Mouse (Mus musculus) limb, embryonic 11.5 days (tissue): ENCODE results near the gene Pou3f1. TPM values are rescaled to one million over a fixed set of nuclear protein-coding genes. Genes with fewer than 3 reads are reported as not detected.
A peak's percentile ranks its signal among the peaks of the same experiment; 100 is the strongest.

ENCODE experiments used
- ATAC-seq: fragments of 200-750 bp; cut with Nextera tagmentation; 2 replicates; pipeline ENCODE4 v1.8.0; 2017; ENCODE audit warnings: low read depth; ENCODE audit not compliant: insufficient number of reproducible peaks, low FRiP score, low TSS enrichment
- DNase-seq: peaks from one replicate; pipeline ENCODE4 v3.0.0-alpha.2; 2015; ENCODE audit warnings: low spot score
- H3K27ac ChIP-seq: fragments of 300-500 bp; sonication (generic); replicated peaks from 2 replicates; pipeline ENCODE4 v1.5.1; 2014; ENCODE audit warnings: low read depth, mild to moderate bottlenecking, low read length
- H3K27me3 ChIP-seq: fragments of 300-500 bp; sonication (generic); 2 replicates; pipeline ENCODE4 v1.6.1; 2014; ENCODE audit warnings: mild to moderate bottlenecking, low read length, mixed read lengths; ENCODE audit not compliant: control insufficient read depth, insufficient read depth
- H3K36me3 ChIP-seq: fragments of 300-500 bp; sonication (generic); 2 replicates; pipeline ENCODE4 v1.6.1; 2014; ENCODE audit warnings: mild to moderate bottlenecking, low read length, moderate library complexity, mixed read lengths; ENCODE audit not compliant: control insufficient read depth, insufficient read depth
- H3K4me1 ChIP-seq: fragments of 300-500 bp; sonication (generic); 2 replicates; pipeline ENCODE4 v1.6.1; 2014; ENCODE audit warnings: low read length, mixed read lengths; ENCODE audit not compliant: control insufficient read depth, insufficient read depth
- H3K4me2 ChIP-seq: fragments of 300-500 bp; sonication (generic); 2 replicates; pipeline ENCODE4 v1.6.1; 2014; ENCODE audit warnings: low read depth, mild to moderate bottlenecking, moderate library complexity; ENCODE audit not compliant: severe bottlenecking
- H3K4me3 ChIP-seq: fragments of 300-500 bp; sonication (generic); 2 replicates; pipeline ENCODE4 v1.5.1; 2014; ENCODE audit warnings: low read depth, low read length
- H3K9ac ChIP-seq: fragments of 300-500 bp; sonication (generic); 2 replicates; pipeline ENCODE4 v1.6.1; 2014; ENCODE audit warnings: mild to moderate bottlenecking, low read length
- H3K9me3 ChIP-seq: fragments of 300-500 bp; sonication (generic); 2 replicates; pipeline ENCODE4 v1.6.1; 2016; ENCODE audit warnings: low read length; ENCODE audit not compliant: control insufficient read depth
- whole genome bisulfite sequencing: fragments of 180-500 bp; shearing (Covaris S2); extraction: QIAGEN DNeasy Blood & Tissue Kit; methylation state at CpG from one replicate; pipeline ENCODE4 v1.1.7; 2014; 5-methylcytosine and 5-hydroxymethylcytosine counted together
- polyA plus RNA-seq: library from polyadenylated mRNA; unstranded; fragments of >200 nt; fragmentation: Nextera tagmentation; extraction: Ambion mirVana; gene quantifications from 2 replicates; pipeline ENCODE4 v1.2.1, GENCODE M21; 2014

The Pou3f1 gene
- polyA plus RNA-seq, 1 experiment from 2014 or later, result 0.27 TPM

DNA sequence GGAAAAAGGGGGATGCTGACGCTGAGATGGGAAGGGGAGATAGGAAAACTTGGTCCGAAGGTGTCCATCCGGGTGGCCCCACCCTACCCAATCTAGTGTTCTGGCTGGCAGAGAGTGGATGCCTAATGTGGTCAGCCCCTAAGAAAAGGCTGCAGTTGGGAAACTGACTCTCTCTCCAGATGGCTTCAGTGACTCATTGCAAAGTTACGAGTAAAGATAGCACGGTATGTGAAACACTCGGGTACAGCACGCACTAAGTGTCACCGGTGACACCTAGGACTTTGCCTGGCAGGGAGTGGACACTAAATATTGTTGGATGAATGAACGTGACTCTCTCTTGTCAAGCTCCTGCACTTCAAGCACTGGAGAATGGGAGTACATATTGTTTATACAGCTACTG, 12.7 kb upstream of the Pou3f1 start:
- Histone ChIP-seq H3K4me3 (no peak overlapping the region), H3K9ac (no peak overlapping the region), H3K9me3 (no peaks in the 10 kb centered on the region), H3K27ac (no peak overlapping the region), H3K36me3 (no peaks in the 10 kb centered on the region), H3K4me1 (peaks cover 5% of the 10 kb centered on the region; the same call in 1 of the 2 replicates), H3K4me2 (no peak overlapping the region), H3K27me3 (peaks cover 24% of the 10 kb centered on the region)
- DNase-seq (no peak), ATAC-seq (no peak)
- 90% methylated on average over 9 of the region's 9 CpGs for WGBS

DNA sequence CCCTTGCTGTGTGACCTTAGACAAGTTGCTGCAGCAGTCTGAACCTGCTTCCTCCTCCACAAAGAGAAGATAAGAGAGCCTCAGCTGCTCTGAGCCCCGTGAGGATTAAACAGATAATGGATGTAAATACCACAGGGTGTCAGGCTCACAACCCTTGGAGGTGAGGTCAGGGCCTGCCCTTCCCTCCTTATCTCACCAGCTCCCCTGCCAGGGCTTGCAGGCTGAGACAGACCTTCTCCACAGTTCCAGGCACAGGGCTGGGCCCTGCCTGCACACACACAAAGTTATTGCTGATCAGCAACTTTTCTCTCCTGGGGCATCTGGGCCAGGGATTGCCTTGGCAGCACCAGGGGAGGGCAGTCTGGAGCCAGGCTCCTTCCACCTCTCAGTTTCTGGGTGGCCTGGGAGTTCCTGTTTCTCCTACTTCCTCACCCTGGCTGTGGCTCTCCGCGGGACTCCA, 11.6 kb upstream of the Pou3f1 start:
- WGBS, result 22% methylated on average over 3 of the region's 3 CpGs
- Histone ChIP-seq H3K9ac (no peak overlapping the region), H3K9me3 (no peaks in the 10 kb centered on the region), H3K27me3 (peaks cover 13% of the 10 kb centered on the region), H3K4me3 (no peak overlapping the region), H3K4me2 (no peak overlapping the region), H3K27ac (no peak overlapping the region), H3K4me1 (peaks cover 5% of the 10 kb centered on the region; the same call in 1 of the 2 replicates), H3K36me3 (no peaks in the 10 kb centered on the region)
- DNase-seq, result no peak
- no peak for ATAC-seq

DNA sequence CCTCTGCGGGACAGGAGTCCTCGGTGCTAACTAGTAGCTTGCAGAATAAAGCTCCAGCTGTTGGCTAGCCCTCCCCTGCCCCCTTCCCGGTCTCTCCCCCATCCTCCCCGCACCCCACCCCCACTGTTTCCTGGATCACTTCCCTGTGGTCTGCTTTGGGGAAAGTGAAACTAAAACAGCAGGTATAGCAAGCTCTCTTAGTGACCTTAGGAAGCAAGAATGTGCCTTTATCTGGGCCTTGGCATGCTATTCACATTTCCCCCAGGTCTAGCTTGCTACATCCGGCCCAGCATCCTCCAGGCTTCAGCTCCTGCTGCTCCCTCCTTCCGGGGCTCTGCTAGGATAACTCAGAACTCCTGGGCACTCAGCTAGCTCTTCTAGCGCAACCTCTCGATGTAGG, 10.0 kb upstream of the Pou3f1 start:
- Histone ChIP-seq H3K27ac (no peak overlapping the region), H3K4me3 (no peak overlapping the region), H3K4me2 (peak overlapping the region; percentile 22; the same call in 1 of the 2 replicates), H3K36me3 (no peaks in the 10 kb centered on the region), H3K9me3 (no peaks in the 10 kb centered on the region), H3K9ac (no peak overlapping the region), H3K27me3 (peaks cover 4% of the 10 kb centered on the region; the same call in 1 of the 2 replicates), H3K4me1 (peaks cover 5% of the 10 kb centered on the region; the same call in 1 of the 2 replicates)
- ATAC-seq (no peak), DNase-seq (no peak)
- WGBS, result 10% methylated on average over 8 of the region's 8 CpGs

DNA sequence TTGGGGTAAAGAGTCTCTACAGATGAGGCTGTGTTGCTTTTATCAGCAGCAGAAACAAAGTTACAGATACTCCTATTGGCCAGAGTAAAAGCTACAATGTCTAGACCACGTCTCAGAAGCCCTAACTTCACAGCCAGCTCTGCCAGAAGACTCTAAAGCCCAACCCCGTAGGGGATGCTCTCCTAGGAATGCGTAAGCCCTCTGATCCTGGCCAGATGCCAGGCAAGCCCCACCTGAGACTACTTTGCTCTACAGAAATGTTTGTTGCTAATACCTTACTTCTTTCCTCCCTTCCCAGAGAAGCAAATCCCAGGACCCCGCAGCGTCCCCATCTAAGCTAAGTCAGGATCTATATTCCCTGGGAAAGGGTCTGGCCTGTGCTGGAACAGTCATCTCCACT, 8.7 kb upstream of the Pou3f1 start:
- DNase-seq (no peak), ATAC-seq (no peak)
- H3K4me1 ChIP-seq, result peaks cover 9% of the 10 kb centered on the region

DNA sequence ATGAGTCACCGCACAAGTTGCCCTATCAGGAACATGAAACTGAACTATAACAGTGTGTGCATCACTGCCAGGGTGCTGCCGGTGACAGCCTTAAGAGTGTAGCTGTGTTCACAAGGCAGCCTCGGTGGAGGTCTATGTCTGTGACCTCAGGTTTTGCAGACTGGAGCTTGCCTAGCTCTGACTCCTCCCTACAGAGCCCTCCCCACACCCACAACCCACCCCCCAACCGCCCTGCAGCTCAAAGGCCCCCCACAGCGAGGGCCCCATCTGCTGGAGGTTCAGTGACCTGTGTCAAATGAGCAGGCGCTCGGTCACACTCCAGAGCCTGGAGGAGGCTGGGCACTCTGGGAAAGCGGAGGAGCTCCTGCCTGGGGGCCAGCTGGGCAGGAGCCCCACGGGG, 3.7 kb upstream of the Pou3f1 start:
- peaks cover 45% of the 10 kb centered on the region for H3K27me3 ChIP-seq
- H3K36me3 ChIP-seq, result no peaks in the 10 kb centered on the region
- H3K4me1 ChIP-seq, result peaks cover 16% of the 10 kb centered on the region
- H3K27ac ChIP-seq, result no peak overlapping the region
- H3K4me2 ChIP-seq, result no peak overlapping the region; the same call in 1 of the 2 replicates
- DNase-seq, result peak; percentile 43
- ATAC-seq, result no peak
- no peaks in the 10 kb centered on the region for H3K9me3 ChIP-seq
- no peak overlapping the region for H3K9ac ChIP-seq
- WGBS, result 2% methylated on average over 9 of the region's 9 CpGs
- H3K4me3 ChIP-seq, result no peak overlapping the region

More for the DNA sequence above, 8.7 kb upstream of the Pou3f1 start:
- WGBS, result 34% methylated on average over 5 of the region's 5 CpGs
- no peak overlapping the region for H3K4me3 ChIP-seq
- no peak overlapping the region for H3K27ac ChIP-seq
- H3K27me3 ChIP-seq, result peaks cover 4% of the 10 kb centered on the region; the same call in 1 of the 2 replicates
- H3K36me3 ChIP-seq, result no peaks in the 10 kb centered on the region
- no peaks in the 10 kb centered on the region for H3K9me3 ChIP-seq
- no peak overlapping the region for H3K9ac ChIP-seq
- H3K4me2 ChIP-seq, result no peak overlapping the region

DNA sequence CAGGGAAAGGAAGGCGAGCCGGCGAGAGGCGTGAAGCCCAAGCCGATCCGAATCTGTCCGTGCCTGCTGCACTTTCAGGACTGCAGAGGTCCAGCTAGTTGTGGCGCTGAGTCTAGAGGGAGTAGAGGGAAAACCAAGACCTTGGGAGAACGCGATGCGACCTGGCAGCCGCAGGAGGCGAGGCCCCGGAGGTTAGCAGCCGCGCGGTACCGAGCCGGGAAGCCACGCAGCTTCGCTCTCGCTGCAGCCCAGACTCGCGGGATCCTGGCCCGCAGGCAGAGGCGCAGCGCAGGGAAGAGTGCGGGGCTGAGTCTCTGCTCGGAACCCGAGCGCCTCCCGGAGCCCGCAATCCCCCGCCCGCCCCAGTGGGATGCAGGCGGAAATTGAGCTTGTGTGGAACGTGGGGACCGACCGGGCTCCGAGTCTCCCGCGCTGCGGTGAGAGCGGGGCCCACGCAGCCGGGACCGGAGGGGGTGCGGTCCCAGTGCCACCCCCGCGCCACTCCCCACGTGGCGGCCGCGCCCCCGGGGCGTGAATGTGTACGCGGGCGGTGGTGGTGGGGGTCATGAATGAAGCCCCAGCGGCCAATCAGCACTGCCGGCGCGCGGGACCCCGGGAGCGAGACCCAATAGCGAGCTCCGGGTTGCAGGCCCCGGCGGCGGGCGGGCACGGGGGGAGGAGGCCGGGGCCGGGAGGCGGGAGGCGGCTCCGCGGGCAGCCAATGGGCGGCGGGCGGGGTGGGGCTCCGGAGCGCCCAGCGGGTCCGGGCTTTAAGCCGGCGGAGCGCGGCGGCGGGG, 445 bp downstream of the Pou3f1 start:
- H3K4me2 ChIP-seq, result peak overlapping the region; percentile 91
- H3K9me3 ChIP-seq, result no peaks in the 10 kb centered on the region
- no peaks in the 10 kb centered on the region for H3K36me3 ChIP-seq
- peaks cover 18% of the 10 kb centered on the region for H3K4me1 ChIP-seq
- ATAC-seq (peak; percentile 83), DNase-seq (peak; percentile 89)
- peak overlapping the region; percentile 54 for H3K4me3 ChIP-seq
- H3K27ac ChIP-seq, result no peak overlapping the region
- peaks cover 76% of the 10 kb centered on the region for H3K27me3 ChIP-seq
- peak overlapping the region; percentile 19 for H3K9ac ChIP-seq
- WGBS, result 0% methylated on average over 84 of the region's 92 CpGs

DNA sequence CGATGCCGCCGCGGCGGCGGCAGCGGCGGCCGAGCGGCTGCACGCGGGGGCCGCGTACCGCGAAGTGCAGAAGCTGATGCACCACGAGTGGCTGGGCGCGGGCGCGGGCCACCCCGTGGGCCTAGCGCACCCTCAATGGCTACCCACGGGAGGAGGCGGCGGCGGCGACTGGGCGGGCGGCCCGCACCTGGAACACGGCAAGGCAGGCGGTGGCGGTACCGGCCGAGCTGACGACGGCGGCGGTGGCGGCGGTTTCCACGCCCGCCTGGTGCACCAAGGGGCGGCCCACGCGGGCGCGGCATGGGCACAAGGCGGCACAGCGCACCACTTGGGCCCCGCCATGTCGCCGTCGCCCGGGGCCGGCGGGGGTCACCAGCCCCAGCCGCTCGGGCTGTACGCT, 1.2 kb downstream of the Pou3f1 start:
- DNase-seq (peak; percentile 50), ATAC-seq (no peak)
- WGBS, result under 1% methylated on average over 38 of the region's 61 CpGs
- H3K9me3 ChIP-seq, result no peaks in the 10 kb centered on the region
- H3K9ac ChIP-seq, result no peak overlapping the region; the same call in 1 of the 2 replicates
- peak overlapping the region; percentile 91 for H3K4me2 ChIP-seq
- H3K4me3 ChIP-seq, result peak overlapping the region; percentile 54
- no peak overlapping the region for H3K27ac ChIP-seq
- H3K4me1 ChIP-seq, result peaks cover 16% of the 10 kb centered on the region
- H3K36me3 ChIP-seq, result no peaks in the 10 kb centered on the region
- H3K27me3 ChIP-seq, result peaks cover 83% of the 10 kb centered on the region

DNA sequence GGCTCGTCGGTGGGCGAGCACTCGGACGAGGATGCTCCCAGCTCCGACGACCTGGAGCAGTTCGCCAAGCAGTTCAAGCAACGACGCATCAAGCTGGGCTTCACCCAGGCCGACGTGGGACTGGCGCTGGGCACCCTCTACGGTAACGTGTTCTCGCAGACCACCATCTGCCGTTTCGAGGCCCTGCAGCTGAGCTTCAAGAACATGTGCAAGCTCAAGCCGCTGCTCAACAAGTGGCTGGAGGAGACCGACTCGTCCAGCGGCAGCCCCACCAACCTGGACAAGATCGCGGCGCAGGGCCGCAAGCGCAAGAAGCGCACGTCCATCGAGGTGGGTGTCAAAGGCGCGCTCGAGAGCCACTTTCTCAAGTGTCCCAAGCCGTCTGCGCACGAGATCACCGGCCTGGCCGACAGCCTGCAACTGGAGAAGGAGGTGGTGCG, 1.8 kb downstream of the Pou3f1 start:
- Histone ChIP-seq H3K4me3 (peak overlapping the region; percentile 5; the same call in 1 of the 2 replicates), H3K27me3 (peaks cover 84% of the 10 kb centered on the region), H3K9me3 (no peaks in the 10 kb centered on the region), H3K27ac (no peak overlapping the region), H3K4me1 (peaks cover 11% of the 10 kb centered on the region; the same call in 1 of the 2 replicates), H3K4me2 (peak overlapping the region; percentile 91; the same call in 1 of the 2 replicates), H3K9ac (no peak overlapping the region), H3K36me3 (no peaks in the 10 kb centered on the region)
- DNase-seq (peak; percentile 70), ATAC-seq (no peak)
- WGBS, result under 1% methylated on average over 39 of the region's 39 CpGs
